Mouse (Mus musculus) brain, adult 2 months (tissue): ENCODE data around the gene Olfr834.

Source experiments
- DNase-seq: peaks from one replicate; pipeline ENCODE4 v3.0.0; 2011; ENCODE audit warnings: low read depth, low spot score

Gene Olfr834

GRCm38 (mm10) chr9:18987690-18988089, at the start of gene Olfr834:
Gene Olfr834, plus strand, starts transcription at chr9:18987990.
- no peak for DNase-seq

GRCm38 (mm10) chr9:18962021-18962420, 25.8 kb upstream of the Olfr834 start:
- DNase-seq, result no peak

- DNase-seq, result no peak
Measured at GRCm38 (mm10) chr9:19032435-19032834, 44.6 kb downstream of the Olfr834 start, which contains the start of gene Olfr835. Gene Olfr835, plus strand, starts transcription at chr9:19032735.
